Mouse (Mus musculus) layer of hippocampus, postnatal 25 days (tissue): ENCODE measurements at regions not wholly inside any gene's neighbourhood (a gene's known extent, or its start where the extent isn't known, plus 50 kb on each side); places are given as distances from the start of the nearest gene placed in this dataset.

Experiments
- DNase-seq, 2 experiments: peaks; one replicate each; pipeline ENCODE4 v3.0.0; 2022; ENCODE audit warnings: mixed read lengths in 2 of 2, low spot score in 1 of 2; ENCODE audit errors: extremely low spot score in 1 of 2

DNA sequence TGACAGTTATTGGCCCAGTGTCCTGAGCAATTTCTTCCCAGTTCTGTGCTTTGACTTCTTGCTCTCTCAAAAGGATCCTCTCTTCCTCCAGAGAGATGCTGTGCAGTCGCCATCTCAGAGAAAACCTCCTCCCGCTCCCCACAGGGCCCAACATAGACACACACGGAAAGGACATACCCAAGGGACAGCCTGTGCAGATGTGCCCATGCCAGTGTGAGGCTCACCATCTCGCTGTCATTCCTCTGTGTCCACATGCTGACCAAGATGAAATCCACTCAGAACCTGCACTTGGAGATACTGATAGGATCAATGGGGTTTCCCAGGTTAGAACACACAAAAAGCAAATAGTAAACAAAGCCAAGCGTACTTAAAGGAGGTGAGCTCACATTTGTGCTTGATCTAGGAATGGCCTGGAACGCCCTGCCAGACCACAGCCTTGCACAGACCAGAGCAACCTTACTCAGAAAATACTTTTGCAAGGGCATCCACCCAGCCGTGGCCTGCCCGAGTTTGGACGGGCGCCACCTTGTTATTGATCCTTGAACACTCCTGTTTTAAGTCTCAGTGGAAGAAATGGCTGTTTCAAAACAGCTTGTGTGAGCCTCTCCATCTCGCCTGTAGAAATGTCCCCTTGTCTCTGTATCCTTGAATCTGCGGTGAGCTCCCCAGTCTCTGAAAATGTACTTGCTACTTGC, 131.7 kb downstream of the Ndufa10 start:
- DNase-seq = no peak

DNA sequence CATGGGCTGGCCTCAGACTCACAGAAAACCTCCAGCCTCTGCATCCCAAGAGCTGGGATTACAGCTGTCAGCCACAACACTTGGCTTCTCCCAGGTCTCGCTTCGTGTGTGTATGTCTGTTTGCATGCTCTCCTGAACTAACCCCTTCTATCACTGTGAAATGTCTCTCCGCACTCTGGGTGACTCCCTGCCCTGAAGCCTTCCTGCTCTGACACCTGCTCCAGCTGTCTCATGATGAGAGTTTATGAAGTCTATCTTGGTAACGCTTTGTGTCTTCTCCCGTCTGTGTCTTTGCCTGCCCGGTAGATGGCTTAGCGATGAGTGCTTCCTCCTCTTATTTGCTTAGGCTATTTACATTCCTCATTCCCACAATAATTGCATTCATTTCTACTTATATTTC, 133.0 kb downstream of the Ndufa10 start:
- no peak for DNase-seq

DNA sequence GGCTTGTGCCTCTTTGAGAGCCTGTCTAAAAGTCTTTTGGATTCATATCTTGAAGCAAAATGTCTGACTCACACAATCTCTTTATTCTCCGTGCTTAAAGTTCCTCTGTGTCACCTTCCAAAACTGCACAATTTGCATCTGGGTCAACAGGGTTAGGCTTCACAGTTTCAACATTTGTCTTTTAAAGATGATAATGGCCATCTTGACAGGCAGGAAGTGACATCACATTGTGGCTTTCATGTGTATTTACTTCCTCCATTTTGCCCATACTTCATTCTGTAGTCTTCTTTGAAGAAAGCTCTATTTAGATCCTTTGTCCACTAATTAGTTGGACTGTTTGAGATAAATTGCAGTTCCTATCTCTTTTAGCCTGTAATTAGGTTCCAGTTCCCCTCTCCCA, 135.1 kb downstream of the Ndufa10 start:
- DNase-seq = no peak

DNA sequence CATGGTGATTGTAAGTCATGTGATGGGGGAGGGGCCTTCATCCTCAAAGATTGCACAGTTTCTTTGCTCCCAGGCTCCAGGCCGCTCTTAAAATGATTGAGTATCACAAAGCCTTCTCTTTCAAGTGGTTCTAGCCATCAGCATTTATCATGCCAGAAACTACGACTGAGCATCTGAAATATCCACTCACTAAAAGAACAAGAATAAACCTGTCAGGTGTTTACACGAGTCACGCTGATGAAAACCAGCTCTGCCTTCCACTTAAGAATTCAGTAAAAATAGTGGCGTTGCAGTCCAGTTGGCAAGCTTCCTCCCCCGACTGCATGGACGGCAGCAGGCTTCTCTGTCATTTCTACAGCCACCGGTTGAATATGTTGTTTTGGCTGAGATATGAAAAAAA, 136.2 kb downstream of the Ndufa10 start:
- DNase-seq = no peak

DNA sequence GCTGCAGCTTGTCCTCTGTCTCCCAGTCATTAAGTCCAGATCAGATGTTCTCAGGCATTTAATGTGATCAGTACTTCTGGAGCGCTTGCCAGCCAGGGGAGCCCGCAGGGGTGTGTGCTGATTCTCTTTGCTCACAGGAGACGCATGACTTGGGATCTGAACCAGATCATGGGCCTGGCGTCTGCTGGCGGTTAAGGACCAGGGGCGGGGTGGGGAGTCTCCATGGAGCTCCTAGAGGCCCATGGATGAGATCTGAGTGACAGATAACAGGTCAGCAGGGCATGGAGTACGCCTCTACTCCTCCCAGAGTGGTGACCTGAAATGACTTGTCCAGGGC, 136.7 kb upstream of the Hdac4 start:
- DNase-seq = no peak

DNA sequence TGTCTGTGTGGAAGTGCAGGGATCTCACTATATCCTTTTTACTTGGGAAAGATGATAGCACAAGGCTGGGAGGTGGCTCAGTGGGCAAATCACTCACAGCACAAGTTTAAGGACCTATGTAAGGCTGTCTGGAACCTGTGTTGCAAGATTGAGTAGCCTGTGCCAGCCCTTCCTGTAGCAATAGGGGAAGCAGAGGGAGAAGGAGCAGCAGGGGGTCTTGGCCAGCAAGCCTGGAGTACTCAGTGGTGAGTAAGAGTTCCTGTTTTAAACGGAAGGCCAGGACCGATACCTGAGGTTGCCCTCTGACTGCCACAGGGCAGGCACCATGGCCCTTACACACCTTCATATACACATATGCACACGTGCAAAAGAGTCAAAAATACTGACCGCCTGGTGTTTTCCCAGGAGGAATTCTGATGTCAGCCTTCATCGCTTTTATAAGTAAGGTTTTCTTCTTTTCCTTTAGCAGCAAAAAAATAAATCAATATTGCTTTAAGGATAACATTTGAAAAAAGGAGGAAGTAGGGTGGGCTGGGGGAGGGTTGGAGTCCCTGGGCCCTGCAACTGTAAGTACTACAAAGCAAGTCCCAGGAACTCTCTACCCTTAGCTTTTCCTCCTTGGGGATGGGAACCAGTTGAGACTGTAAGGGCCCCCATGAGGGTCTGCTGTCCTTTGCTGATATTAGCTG, 136.2 kb upstream of the Hdac4 start:
- no peak for DNase-seq

DNA sequence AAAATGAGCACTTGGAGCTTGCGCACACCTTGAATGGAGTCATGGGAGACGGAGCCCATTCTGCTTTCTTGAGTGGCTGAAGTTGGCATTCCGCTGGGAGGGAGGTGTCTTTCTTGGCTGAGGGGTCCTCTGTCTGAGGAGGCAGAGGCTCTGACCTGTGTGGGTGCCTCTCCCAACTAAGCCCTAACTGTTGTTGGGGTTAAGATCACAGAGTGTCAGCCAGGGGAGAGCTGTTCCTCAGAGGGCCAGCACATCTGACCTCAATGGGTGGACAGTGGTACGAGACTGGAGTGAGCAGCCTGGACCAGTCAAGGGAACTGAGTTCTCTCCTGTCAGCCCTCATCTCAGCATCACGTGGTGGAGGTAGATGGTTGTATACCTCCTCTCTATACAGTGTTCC, 134.7 kb upstream of the Hdac4 start:
- DNase-seq = no peak

DNA sequence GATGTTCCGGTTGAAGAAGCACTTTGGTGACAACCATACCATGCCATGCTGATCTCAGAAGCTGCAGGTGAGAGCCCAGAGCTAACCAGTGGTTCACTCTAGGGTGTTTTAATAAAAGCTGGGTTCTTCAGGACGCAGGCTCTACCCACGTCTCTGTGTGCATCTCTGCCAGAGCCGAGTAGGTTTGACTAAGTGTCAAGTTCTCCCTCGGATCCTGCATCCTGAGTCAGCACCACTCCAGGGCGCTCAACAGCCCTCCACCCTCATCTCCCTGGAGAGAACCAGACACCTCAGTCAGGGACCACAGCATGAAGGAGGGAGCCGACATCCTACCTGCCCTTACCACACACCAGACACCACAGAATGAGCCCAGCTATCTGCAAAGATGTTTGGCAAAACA, 134.0 kb upstream of the Hdac4 start:
- DNase-seq = no peak

DNA sequence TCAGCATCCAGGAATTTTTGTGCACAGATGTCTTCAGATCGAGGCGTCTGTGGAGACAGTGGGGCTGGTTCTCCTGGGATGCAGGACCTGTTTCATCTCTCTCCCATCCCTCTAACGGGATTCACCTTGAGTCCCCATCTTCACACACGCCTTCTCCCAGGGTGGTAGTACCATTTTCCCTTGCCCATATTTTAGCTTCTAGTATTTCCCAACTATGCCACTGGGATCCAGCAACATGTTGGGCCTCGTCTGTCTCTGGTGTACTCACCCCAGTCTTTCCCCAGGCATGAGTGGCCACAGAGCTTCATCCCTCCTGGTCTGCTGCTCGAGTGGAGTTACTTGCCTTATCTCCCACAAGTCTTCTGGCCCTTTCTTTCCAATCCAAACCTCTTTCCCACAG, 131.6 kb upstream of the Hdac4 start:
- no peak for DNase-seq

DNA sequence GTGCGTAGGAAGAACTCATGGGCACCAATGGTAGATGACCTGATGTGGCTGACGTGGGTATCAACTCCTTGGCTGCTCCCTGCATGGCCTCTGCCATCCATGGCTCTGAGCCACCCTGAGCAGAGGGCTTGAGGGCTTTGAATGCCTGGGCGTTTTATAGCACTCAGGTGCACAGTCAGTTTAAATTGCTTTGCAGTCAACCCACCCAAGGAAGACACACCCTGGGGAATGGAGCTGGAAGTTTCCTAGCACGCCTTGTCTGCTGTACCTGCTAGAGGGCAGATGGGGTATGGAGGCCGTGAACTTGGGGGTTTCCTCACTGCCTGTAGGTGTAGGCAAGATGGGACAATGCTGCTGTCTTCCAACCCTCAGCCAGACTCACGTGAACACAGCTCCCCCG, 129.8 kb upstream of the Hdac4 start:
- DNase-seq = no peak

DNA sequence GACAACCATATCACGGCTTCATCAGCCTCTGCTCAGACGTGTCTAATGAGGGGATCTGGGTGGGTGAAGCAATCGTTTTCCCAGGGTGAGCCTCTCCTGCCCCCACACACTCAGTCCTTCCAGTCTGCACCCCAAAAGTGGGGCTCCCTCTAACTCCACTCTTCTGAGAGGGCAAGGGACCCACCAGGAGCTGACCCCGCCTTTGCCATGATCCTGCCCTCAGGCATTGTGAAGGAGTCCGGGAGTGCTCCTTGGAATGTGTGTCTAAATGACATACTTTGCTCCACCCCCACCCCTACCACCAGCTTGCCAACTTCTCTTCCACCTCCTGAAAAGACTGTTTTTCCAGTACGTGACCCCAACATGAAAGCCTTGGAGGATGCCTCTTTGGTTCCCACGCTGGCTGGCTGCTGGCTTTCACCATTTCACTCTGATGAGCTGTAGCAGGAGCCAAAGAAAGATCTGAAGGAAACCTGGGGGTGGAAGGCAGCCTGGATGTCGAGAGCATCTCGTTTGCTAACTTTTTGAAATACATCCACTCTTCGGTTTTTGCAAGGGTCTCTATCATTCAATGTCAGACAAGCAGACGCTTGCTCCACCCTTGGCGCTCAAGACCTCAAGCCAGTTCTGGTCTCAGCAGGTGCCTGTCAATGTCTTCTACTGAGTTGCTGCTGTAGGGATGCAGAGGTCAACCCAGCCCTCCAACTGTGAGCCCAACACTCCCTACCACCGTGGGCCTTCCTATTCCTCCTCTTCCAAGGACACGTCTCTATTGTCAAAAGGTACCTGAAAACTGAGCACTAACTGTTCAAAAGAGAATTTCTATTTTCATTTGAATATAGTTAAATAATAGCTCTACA, 128.8 kb upstream of the Hdac4 start:
- DNase-seq = no peak

DNA sequence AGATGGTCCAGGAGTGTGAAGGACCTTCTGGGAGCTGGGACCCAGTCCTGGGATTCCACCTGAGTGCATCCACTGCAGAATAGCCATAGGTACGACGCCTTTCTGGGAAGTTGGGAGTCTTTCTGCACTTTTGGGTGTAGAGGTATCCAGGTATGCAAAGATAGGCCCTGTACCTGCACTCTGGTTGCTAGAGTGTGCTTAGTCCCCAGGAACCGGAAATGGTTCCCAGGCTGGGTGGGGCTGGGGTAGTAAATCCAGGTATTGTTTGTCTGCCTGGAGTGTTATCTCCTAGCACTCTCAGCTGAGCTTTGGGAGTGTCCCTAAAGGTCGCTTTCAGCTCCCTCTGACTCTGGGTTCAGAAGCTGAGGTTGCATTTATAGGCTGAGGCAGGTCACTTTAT, 121.6 kb upstream of the Hdac4 start:
- DNase-seq = no peak

DNA sequence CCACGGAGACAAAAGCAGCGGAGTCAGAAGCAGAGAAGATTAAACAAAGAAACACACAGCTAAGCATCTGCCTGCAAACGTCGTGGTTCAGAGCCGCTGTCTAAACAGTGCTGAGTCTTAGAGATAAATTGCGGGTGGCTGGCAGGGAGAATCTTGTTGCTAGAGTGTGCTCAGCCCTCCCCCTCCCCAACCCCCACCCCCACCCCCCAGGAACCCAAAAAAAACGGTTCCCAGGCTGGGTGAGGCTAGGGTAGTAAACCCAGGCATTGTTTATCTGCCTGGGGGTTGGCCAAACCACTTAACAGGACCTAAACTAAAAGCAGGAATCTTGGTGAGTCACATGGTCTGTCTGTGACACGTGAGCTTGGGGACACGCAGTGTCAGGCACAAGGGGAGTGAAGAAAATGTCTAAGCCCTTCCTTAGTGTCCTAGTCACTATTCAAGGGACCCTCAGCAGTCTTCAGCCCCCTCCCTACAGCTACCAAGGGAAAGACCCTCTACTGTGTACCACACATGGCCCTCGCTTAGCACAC, 120.8 kb upstream of the Hdac4 start:
- DNase-seq = no peak

DNA sequence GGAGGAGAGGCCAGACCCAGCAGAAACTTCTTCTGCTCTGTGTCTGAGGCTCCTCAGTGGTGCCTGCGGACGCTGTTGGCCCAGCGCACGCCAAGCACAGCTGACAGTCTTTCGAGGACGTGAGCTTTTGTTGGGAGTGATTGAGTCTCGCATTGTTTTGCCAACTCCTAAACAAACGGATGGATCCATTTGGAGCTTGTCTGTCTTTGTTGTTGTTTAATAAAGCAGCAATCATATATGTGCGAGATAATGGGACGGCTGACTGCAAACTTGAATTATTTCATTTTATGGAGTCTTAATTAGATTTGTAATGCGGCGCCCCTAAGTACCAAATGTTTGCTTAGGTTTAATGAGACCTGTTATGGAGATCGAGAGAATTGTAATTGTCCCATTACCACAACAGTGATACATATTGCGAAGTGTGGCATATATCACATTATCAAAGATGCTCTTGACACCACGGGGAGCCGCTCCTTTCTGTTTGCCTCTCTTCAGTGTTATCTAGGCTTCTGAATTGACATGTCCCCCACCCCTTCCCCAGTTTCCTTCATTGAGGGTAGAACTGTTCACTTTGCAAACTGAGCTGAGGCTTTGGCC, 117.6 kb upstream of the Hdac4 start:
- DNase-seq = no peak

DNA sequence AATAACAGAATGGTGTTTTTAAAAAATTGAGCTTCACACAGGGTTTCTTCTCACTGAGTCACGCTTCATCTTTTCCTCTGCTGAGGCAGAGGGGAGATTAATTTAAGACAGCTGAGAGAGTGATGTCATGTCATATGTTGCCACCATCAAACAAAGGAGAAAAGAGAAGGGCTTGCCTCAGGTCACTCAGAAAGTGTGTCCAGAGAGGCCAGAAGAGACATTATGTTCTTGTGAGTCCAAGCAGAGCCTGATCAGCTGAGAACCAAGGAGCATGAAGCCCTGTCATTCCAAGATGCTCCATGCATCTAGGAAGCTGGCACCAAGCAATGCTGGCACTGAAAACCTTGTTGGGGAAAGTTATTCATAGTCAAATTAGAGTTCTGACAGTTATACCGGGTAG, 114.4 kb upstream of the Hdac4 start:
- no peak for DNase-seq

DNA sequence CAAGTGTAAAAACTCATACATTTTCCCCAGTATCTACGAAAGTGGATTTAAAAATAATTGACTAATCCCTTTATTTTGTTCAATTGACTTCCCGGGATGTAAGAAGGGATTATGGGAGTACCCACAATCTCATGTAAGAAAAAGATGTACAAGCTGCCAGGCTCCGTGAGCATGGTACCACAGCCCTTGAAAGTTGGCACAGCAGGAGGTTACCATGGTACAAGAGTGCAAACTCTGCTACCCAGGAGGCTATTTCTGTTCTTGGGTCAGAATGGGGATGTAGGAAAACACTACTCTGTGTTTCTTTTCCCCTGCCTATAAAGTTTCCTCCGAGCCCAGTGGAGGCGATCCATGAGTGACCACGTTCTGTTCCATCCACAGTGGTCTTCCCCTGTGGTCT, 113.9 kb upstream of the Hdac4 start:
- no peak for DNase-seq

DNA sequence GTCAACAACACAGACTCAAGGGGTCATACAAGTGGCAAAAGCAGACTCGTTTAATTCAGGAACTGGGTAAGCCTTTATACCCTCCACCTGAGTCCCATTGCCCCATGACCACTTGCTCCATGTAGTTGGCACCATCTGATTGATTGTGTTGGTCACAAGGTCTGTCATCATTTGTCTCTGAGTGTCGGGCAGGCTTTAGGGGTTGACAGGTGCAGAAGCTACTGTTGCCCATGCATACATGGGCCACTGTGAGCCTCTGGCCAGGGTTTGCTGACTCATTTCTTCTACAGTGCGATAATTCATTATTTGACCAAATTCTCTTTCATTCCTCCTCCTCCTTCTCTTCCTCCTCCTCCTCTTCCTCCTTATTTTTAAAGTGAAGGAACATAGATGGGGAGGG, 113.0 kb upstream of the Hdac4 start:
- no peak for DNase-seq

DNA sequence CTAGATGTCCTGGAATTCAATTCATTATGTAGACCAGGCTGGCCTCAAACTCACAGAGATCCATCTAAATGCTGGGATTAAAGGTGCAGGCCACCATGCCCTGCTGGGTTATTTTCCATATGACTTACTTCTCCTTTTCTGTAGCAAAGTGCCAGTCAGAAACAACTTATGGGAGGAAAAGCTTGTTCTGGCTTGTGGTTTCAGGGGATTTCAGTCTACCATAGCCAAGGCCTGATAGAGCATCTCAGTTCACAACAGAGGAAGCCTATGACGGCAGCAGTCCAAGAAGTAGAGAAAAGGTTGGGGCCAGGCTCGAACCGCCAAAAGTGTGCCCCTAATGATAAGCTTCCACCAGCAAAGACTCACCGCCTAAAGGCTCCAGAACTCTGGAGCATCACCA, 110.5 kb upstream of the Hdac4 start:
- DNase-seq = no peak

DNA sequence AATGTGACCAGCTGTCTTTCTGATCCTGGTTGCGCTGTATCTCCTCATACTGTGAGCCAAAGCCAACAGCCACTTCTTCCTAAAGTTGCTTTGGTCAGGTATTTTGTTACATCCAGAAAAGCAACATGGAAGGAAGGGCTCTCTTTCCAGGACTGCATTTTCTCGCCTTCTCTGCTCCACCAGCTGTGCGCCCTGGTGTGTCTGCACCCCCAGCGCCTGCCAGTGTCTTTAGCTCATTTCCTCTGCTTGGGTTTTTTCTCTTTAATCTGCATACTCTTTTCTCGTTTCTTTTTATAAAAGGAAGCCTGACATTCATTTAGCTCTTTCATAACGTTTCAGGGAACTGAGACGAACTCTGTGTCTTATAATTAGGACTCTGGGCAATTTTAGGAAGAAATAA, 103.5 kb upstream of the Hdac4 start:
- DNase-seq = no peak

DNA sequence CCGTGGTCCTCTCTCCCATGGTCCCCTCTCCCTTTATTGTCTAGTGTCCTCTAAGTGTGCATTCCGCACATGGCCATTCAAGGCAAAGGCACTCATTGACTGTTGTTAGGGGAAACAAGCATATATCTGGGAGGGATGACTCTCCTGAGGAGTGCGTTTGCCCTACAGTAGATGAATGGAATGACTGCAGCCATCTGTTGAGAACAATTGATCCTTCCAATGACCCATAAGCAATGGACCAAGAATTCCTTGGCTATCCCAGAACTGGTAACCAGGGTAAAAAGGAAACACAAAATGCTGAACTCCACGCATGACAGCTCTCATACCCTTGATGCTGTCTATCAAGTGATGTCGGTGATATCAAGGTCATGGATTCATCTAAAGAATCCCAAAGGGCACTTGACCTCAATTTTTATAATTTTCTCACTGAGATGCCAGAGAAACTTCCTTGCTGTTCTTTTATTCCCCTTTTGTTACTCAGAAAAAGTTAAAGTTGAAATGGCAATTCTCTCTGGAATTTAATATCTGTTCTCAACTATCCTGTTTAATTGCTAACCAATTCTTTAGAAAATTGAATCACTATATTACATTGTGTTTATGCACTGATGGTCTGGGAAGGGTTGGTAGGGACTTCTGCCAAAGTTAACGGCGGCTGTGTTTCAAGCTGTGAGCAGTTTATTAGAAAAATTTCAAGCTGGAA, 97.3 kb upstream of the Hdac4 start:
- no peak for DNase-seq

DNA sequence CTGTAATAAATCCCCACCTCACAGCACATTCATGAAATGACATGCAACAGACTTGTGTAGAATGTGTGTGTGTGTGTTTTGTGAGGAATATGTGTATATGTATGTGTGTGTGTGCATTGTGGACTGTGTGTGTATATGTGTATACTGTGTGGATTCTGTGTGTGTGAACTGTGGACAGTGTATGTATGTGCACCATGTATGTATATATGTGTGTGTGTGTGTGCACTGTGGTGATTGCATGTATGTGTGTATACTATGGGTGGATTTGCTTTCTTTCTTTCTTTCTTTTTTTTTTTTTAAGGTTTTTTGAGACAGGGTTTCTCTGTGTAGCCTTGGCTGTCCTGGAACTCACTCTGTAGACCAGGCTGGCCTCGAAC, 91.5 kb upstream of the Hdac4 start:
- no peak for DNase-seq
